Comparison of ENCODE assay signal across 24 mouse cellular contexts in genomic region chr16:90132331-90132730, GRCm38 (mm10). TPM values are rescaled to one million over a fixed set of nuclear protein-coding genes. Genes with fewer than 3 reads are reported as not detected.
DNase-seq lines count a peak whose midpoint lies in the region; ATAC-seq and TF ChIP-seq lines count a peak whose summit lies in the region.
"Had no signal": no experiment of that assay in that cellular context is flagged by ENCODE, and none has a peak within 500 bp of the region (broad histone marks: within the 10 kb centered on the region; RNA-seq: fewer than 3 reads in every experiment).

No protein-coding gene starts in this region.

- H3K27ac ChIP-seq in forebrain, embryonic 11.5 days (ENCODE audit: low read depth, low read length): no peak overlapping the region
- H3K27ac ChIP-seq in forebrain, embryonic 16.5 days (ENCODE audit: low read length): no peak overlapping the region
- no peak overlapping the region for H3K27ac ChIP-seq in midbrain, embryonic 11.5 days (ENCODE audit: low read depth, low read length)
- no peak overlapping the region for H3K27ac ChIP-seq in midbrain, embryonic 16.5 days (ENCODE audit: low read length)
- H3K27ac ChIP-seq in forebrain, embryonic 14.5 days (ENCODE audit: low read depth, low read length): no peak overlapping the region
- H3K27ac ChIP-seq in liver, postnatal 0 days (ENCODE audit: low read depth): no peak overlapping the region
- H3K27ac ChIP-seq: heart, embryonic 13.5 days; hindbrain, embryonic 13.5 days; limb, embryonic 13.5 days; liver, embryonic 12.5 days had no signal

- peaks cover 11% of the 10 kb centered on the region; the same call in 1 of the 2 replicates for H3K4me1 ChIP-seq in forebrain, embryonic 11.5 days (replicated peaks; ENCODE audit: control insufficient read depth, insufficient read depth, low read length)
- peaks cover 8% of the 10 kb centered on the region; the same call in 1 of the 2 replicates for H3K4me1 ChIP-seq in forebrain, embryonic 16.5 days (replicated peaks; ENCODE audit: control insufficient read depth, insufficient read depth, low read length)
- H3K4me1 ChIP-seq in midbrain, embryonic 11.5 days (ENCODE audit: control insufficient read depth, insufficient read depth, low read length): peaks cover 22% of the 10 kb centered on the region
- H3K4me1 ChIP-seq in midbrain, embryonic 16.5 days (ENCODE audit: control insufficient read depth, insufficient read depth, low read length): peaks cover 15% of the 10 kb centered on the region
- H3K4me1 ChIP-seq in forebrain, embryonic 14.5 days (ENCODE audit: control insufficient read depth, insufficient read depth, low read length): peaks cover 8% of the 10 kb centered on the region; the same call in 1 of the 2 replicates
- no peaks in the 10 kb centered on the region for H3K4me1 ChIP-seq in liver, postnatal 0 days (ENCODE audit: insufficient read depth)

- WGBS in forebrain, embryonic 11.5 days: 4% methylated on average over 10 of the region's 10 CpGs
- WGBS in forebrain, embryonic 16.5 days: 7% methylated on average over 10 of the region's 10 CpGs
- WGBS in midbrain, embryonic 11.5 days: 3% methylated on average over 10 of the region's 10 CpGs
- 6% methylated on average over 10 of the region's 10 CpGs for WGBS in midbrain, embryonic 16.5 days
- WGBS in forebrain, embryonic 14.5 days: 8% methylated on average over 10 of the region's 10 CpGs
- WGBS in liver, postnatal 0 days (ENCODE audit: insufficient replicate concordance): 51% methylated on average over 10 of the region's 10 CpGs

- H3K27me3 ChIP-seq in forebrain, embryonic 11.5 days (ENCODE audit: control insufficient read depth, insufficient read depth, low read length): no peaks in the 10 kb centered on the region
- H3K27me3 ChIP-seq in forebrain, embryonic 16.5 days (replicated peaks; ENCODE audit: control insufficient read depth, insufficient read depth, low read length): no peaks in the 10 kb centered on the region
- H3K27me3 ChIP-seq in midbrain, embryonic 11.5 days (ENCODE audit: control insufficient read depth, insufficient read depth, low read length): peaks cover 45% of the 10 kb centered on the region
- no peaks in the 10 kb centered on the region for H3K27me3 ChIP-seq in midbrain, embryonic 16.5 days (ENCODE audit: control insufficient read depth, insufficient read depth, low read depth, low read length)
- no peaks in the 10 kb centered on the region for H3K27me3 ChIP-seq in forebrain, embryonic 14.5 days (replicated peaks; ENCODE audit: control insufficient read depth, insufficient read depth, low read length)
- no peaks in the 10 kb centered on the region for H3K27me3 ChIP-seq in liver, postnatal 0 days (ENCODE audit: insufficient read depth, low read length)
- H3K27me3 ChIP-seq: heart, embryonic 13.5 days; hindbrain, embryonic 13.5 days; limb, embryonic 13.5 days; liver, embryonic 12.5 days had no signal

- no peak overlapping the region; the same call in 1 of the 2 replicates for H3K9ac ChIP-seq in forebrain, embryonic 11.5 days (ENCODE audit: low read length)
- H3K9ac ChIP-seq in forebrain, embryonic 16.5 days (replicated peaks; ENCODE audit: low read depth, low read length): no peak overlapping the region
- H3K9ac ChIP-seq in midbrain, embryonic 11.5 days (ENCODE audit: low read length): no peak overlapping the region
- H3K9ac ChIP-seq in midbrain, embryonic 16.5 days (ENCODE audit: low read depth, low read length): no peak overlapping the region
- H3K9ac ChIP-seq in forebrain, embryonic 14.5 days (ENCODE audit: low read length): no peak overlapping the region; the same call in 1 of the 2 replicates
- H3K9ac ChIP-seq in liver, postnatal 0 days (replicated peaks): no peak overlapping the region
- H3K9ac ChIP-seq: heart, embryonic 13.5 days; hindbrain, embryonic 13.5 days; limb, embryonic 13.5 days; liver, embryonic 12.5 days had no signal

- no peaks in the 10 kb centered on the region; the same call in 1 of the 2 replicates for H3K9me3 ChIP-seq in forebrain, embryonic 11.5 days (ENCODE audit: control insufficient read depth, low read length)
- H3K9me3 ChIP-seq in forebrain, embryonic 16.5 days (ENCODE audit: control insufficient read depth, low read length): no peaks in the 10 kb centered on the region
- H3K9me3 ChIP-seq in midbrain, embryonic 11.5 days (ENCODE audit: control insufficient read depth, low read length): no peaks in the 10 kb centered on the region
- no peaks in the 10 kb centered on the region for H3K9me3 ChIP-seq in midbrain, embryonic 16.5 days (replicated peaks; ENCODE audit: control insufficient read depth, low read length, poor library complexity, severe bottlenecking)
- no peaks in the 10 kb centered on the region for H3K9me3 ChIP-seq in forebrain, embryonic 14.5 days (replicated peaks; ENCODE audit: control insufficient read depth, low read length)
- H3K9me3 ChIP-seq in liver, postnatal 0 days (ENCODE audit: low read length): no peaks in the 10 kb centered on the region
- H3K9me3 ChIP-seq: heart, embryonic 13.5 days; hindbrain, embryonic 13.5 days; limb, embryonic 13.5 days; liver, embryonic 12.5 days had no signal

- peak; percentile 60 for ATAC-seq in forebrain, embryonic 11.5 days (replicated peaks; ENCODE audit: low FRiP score)
- no peak for ATAC-seq in forebrain, embryonic 16.5 days
- ATAC-seq in midbrain, embryonic 11.5 days (ENCODE audit: low FRiP score): peak; percentile 80
- no peak for ATAC-seq in midbrain, embryonic 16.5 days
- ATAC-seq in forebrain, embryonic 14.5 days: no peak
- no peak for ATAC-seq in liver, postnatal 0 days
- ATAC-seq: liver, embryonic 12.5 days had no signal

- TF ChIP-seq EP300 in liver, postnatal 0 days (IDR thresholded peaks at IDR 0.05; ENCODE audit: low read depth): no peak

- DNase-seq in forebrain, embryonic 11.5 days (ENCODE audit: low spot score): no peak
- peak; percentile 92 for DNase-seq in midbrain, embryonic 11.5 days (ENCODE audit: low spot score, missing footprints)
- DNase-seq in forebrain, embryonic 14.5 days (ENCODE audit: low spot score): peak; percentile 26
- DNase-seq in liver, postnatal 0 days: no peak
- no peak for DNase-seq in cerebellum, postnatal 14 days
- DNase-seq: adrenal gland, postnatal 25 days; cerebellum, adult 11 months; cerebellum, adult 9-11 months; gastrocnemius, postnatal 25 days; heart, adult 18-20 months; heart, postnatal 14 days; kidney, adult 9 months; kidney, postnatal 14 days; lung, adult 2 months; lung, postnatal 14 days; right cerebral cortex, adult 18-20 months; right cerebral cortex, postnatal 4 days; thymus, postnatal 14 days had no signal

- no peaks in the 10 kb centered on the region; the same call in 1 of the 2 replicates for H3K36me3 ChIP-seq in forebrain, embryonic 11.5 days (ENCODE audit: control insufficient read depth, insufficient read depth, low read length)
- no peaks in the 10 kb centered on the region for H3K36me3 ChIP-seq in forebrain, embryonic 16.5 days (ENCODE audit: control insufficient read depth, insufficient read depth)
- no peaks in the 10 kb centered on the region for H3K36me3 ChIP-seq in midbrain, embryonic 11.5 days (ENCODE audit: control insufficient read depth, insufficient read depth, low read length)
- H3K36me3 ChIP-seq in midbrain, embryonic 16.5 days (ENCODE audit: control insufficient read depth, insufficient read depth, low read length): no peaks in the 10 kb centered on the region
- no peaks in the 10 kb centered on the region for H3K36me3 ChIP-seq in forebrain, embryonic 14.5 days (ENCODE audit: control insufficient read depth, insufficient read depth, low read length)
- H3K36me3 ChIP-seq in liver, postnatal 0 days (replicated peaks; ENCODE audit: insufficient read depth, low read length): no peaks in the 10 kb centered on the region
- H3K36me3 ChIP-seq: heart, embryonic 13.5 days; liver, embryonic 12.5 days had no signal

- H3K4me3 ChIP-seq in forebrain, embryonic 11.5 days (ENCODE audit: low read depth, low read length): no peak overlapping the region
- no peak overlapping the region for H3K4me3 ChIP-seq in forebrain, embryonic 16.5 days (replicated peaks; ENCODE audit: low read length)
- no peak overlapping the region for H3K4me3 ChIP-seq in midbrain, embryonic 11.5 days (ENCODE audit: low read depth, low read length)
- H3K4me3 ChIP-seq in midbrain, embryonic 16.5 days (ENCODE audit: low read depth, low read length): no peak overlapping the region
- H3K4me3 ChIP-seq in forebrain, embryonic 14.5 days (ENCODE audit: low read depth, low read length): no peak overlapping the region
- H3K4me3 ChIP-seq in liver, postnatal 0 days (ENCODE audit: low read depth, low read length): no peak overlapping the region
- H3K4me3 ChIP-seq: heart, embryonic 13.5 days; hindbrain, embryonic 13.5 days; limb, embryonic 13.5 days; liver, embryonic 12.5 days had no signal

- H3K4me2 ChIP-seq in forebrain, embryonic 11.5 days (ENCODE audit: low read depth, low read length, severe bottlenecking): 0 out of 2 replicates have a peak overlapping the region, but pooled peaks have one; percentile 11
- H3K4me2 ChIP-seq in forebrain, embryonic 16.5 days (ENCODE audit: low read length): no peak overlapping the region
- H3K4me2 ChIP-seq in midbrain, embryonic 11.5 days: no peak overlapping the region
- no peak overlapping the region for H3K4me2 ChIP-seq in midbrain, embryonic 16.5 days (ENCODE audit: low read length)
- no peak overlapping the region for H3K4me2 ChIP-seq in forebrain, embryonic 14.5 days (ENCODE audit: low read length)
- no peak overlapping the region for H3K4me2 ChIP-seq in liver, postnatal 0 days (ENCODE audit: low read depth, low read length)
- H3K4me2 ChIP-seq: heart, embryonic 13.5 days; hindbrain, embryonic 13.5 days; limb, embryonic 13.5 days; liver, embryonic 12.5 days had no signal

- no peak for TF ChIP-seq CTCF in liver, postnatal 0 days (IDR thresholded peaks at IDR 0.05; ENCODE audit: low read depth)

RNA-seq across cellular contexts. Expression of gene Tiam1, which starts 11.2 kb away (rescaled TPM):
- 22.7 and 30.4 TPM in 2 replicates for polyA plus RNA-seq in forebrain, embryonic 11.5 days (2014; fragmentation: Nextera tagmentation; extraction: Ambion mirVana)
- polyA plus RNA-seq in forebrain, embryonic 16.5 days (2015; fragmentation: Nextera tagmentation; extraction: Ambion mirVana): 29.5 and 32.1 TPM in 2 replicates
- 14.2 and 16.9 TPM in 2 replicates for polyA plus RNA-seq in midbrain, embryonic 11.5 days (2014; fragmentation: Nextera tagmentation; extraction: Ambion mirVana)
- 23.5 and 30.5 TPM in 2 replicates for polyA plus RNA-seq in midbrain, embryonic 16.5 days (2015; fragmentation: Nextera tagmentation; extraction: Ambion mirVana)
- polyA plus RNA-seq in forebrain, embryonic 14.5 days (2014; fragmentation: Nextera tagmentation; extraction: Ambion mirVana): 22.4 and 31.9 TPM in 2 replicates
- polyA plus RNA-seq in liver, postnatal 0 days (2015; fragmentation: Nextera tagmentation; extraction: Ambion mirVana): 3.2 TPM in 2 replicates

Comparison
In these comparisons a context has a peak if more than half of its experiments do, and no peak if none do; other contexts are left out.
1. ATAC-seq: peak in forebrain, embryonic 11.5 days (single experiment) and midbrain, embryonic 11.5 days (single experiment); none in forebrain, embryonic 16.5 days (single experiment), midbrain, embryonic 16.5 days (single experiment), forebrain, embryonic 14.5 days (single experiment) and liver, postnatal 0 days (single experiment).
2. DNase-seq: peak in midbrain, embryonic 11.5 days (single experiment) and forebrain, embryonic 14.5 days (single experiment); none in forebrain, embryonic 11.5 days (single experiment), liver, postnatal 0 days (single experiment) and cerebellum, postnatal 14 days (0 of 2).